Mouse (Mus musculus): ENCODE data around the gene 2510039O18Rik.

DNA sequence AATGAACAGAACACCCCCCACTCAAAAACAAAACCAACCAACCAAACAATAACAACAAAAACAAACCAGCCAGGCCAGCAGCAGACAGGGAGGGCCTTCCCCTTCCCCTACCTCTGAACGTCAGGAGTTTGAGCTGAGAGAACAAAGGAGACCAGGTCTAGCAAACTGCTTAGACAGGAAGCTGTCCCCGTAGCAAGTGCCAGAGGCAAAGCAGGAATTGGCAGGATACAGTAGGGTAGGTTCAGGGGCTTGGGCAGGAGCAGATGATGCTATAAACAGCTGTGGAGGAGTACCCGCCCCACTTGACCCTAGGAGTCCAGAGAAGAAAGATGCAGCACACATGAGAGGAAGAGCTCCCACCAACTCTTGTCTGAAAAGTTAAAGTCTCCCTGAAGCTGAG is 6.6 kb upstream of the 2510039O18Rik start:
- TF ChIP-seq CTCF (IDR thresholded peaks at IDR 0.05) (no peak), EP300 (IDR thresholded peaks at IDR 0.05; ENCODE audit: insufficient read depth, low read depth, low read length) (0 out of 2 replicates have a peak, but pooled peaks have one; percentile 31), POLR2A (IDR thresholded peaks at IDR 0.05; ENCODE audit: insufficient read depth, low read depth, low read length) (no peak)

Measured in heart, adult 2 months (tissue).